In the genomic region with DNA sequence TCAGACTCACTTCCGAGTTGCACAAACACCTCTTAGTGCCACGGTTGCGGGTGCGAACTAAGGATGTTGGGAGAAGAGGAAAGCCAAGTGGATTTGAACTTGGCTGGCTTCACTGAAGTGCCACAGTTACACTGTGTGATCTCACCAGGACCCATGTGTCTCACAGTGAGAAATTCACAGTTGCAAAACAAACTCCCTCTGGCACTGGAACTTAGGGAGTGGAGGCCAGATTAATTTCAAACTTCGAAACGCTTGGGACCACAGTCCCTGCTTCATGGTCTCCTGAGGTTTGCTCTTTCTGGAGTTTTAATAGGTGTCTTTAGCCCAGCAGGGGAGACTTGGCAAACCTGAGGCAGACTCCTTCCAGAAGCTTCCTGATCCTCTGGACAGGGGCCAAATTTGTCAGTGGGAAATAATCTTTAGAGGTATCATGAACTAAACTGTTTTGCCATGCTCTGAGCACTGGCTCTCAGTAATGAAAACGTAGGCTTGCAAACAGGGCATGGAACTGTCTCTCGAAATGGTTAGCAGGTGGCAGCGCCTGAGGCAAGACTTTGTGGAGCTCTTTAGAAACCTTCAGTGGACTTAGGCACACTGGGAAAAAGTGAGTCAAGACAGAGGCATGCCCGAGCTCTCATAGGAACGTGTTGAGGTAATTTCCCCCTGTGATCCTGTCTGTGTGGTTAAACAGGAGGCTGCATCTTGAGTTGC, we compare ENCODE assay signal across 8 mouse cellular contexts.
DNase-seq lines count a peak whose midpoint lies in the region; ATAC-seq and TF ChIP-seq lines count a peak whose summit lies in the region.

No protein-coding gene starts in this region.

- no peaks in the 10 kb centered on the region for H3K27me3 ChIP-seq in kidney, embryonic 16.5 days (ENCODE audit: insufficient read depth, low read length)

- H3K9me3 ChIP-seq in kidney, embryonic 16.5 days (ENCODE audit: low read length): no peaks in the 10 kb centered on the region

- no peak for TF ChIP-seq CTCF in gastrocnemius, adult 2 months (IDR thresholded peaks at IDR 0.05)

- ATAC-seq in frontal cortex, adult (ENCODE audit: low TSS enrichment): 0 out of 2 replicates have a peak, but pooled peaks have one; percentile 8
- ATAC-seq in CD4-positive, CD25-positive, alpha-beta regulatory T cell, adult 4 months: peak; percentile 69
- ATAC-seq in kidney, embryonic 16.5 days (ENCODE audit: low FRiP score, low TSS enrichment): no peak
- no peak for ATAC-seq in megakaryocyte-erythroid progenitor cell, adult 5-6 weeks (replicated peaks; ENCODE audit: low FRiP score, low TSS enrichment, poor library complexity, severe bottlenecking)

- intact Hi-C loops in gastrocnemius, adult 2 months (cut with DNase I): loop anchor here (1.0 to 10.0 kb wide), 3 partner anchors 30 to 205 kb away; no protein-coding TSS in a partner anchor

- no peaks in the 10 kb centered on the region for H3K36me3 ChIP-seq in kidney, embryonic 16.5 days (ENCODE audit: insufficient read depth, low read length)

- peak overlapping the region; percentile 32 for H3K4me3 ChIP-seq in gastrocnemius, adult 2 months
- H3K4me3 ChIP-seq in kidney, embryonic 16.5 days (ENCODE audit: low read length): no peak overlapping the region

- peaks cover 33% of the 10 kb centered on the region for H3K4me1 ChIP-seq in kidney, embryonic 16.5 days (ENCODE audit: insufficient read depth, low read length)

- no peak overlapping the region for H3K9ac ChIP-seq in kidney, embryonic 16.5 days (replicated peaks; ENCODE audit: low read length)

- peak overlapping the region; percentile 89 for H3K27ac ChIP-seq in gastrocnemius, adult 2 months
- peak overlapping the region; percentile 38; the same call in 1 of the 2 replicates for H3K27ac ChIP-seq in kidney, embryonic 16.5 days (ENCODE audit: low read length)

- WGBS in kidney, embryonic 16.5 days: 66% methylated on average over 11 of the region's 11 CpGs

- no peak for DNase-seq in frontal cortex, postnatal 10 days (ENCODE audit: low spot score in 2 of 2)
- peak; percentile 68 for DNase-seq in gastrocnemius, adult 2 months
- no peak for DNase-seq in frontal cortex, postnatal 14 days (ENCODE audit: low spot score in 2 of 2)
- DNase-seq in right cerebral cortex, postnatal 25 days: no peak

- no peak overlapping the region for H3K4me2 ChIP-seq in kidney, embryonic 16.5 days (replicated peaks; ENCODE audit: low read depth, low read length)

Comparison
In these comparisons a context has a peak if more than half of its experiments do, and no peak if none do; other contexts are left out.
1. ATAC-seq: peak in frontal cortex, adult (single experiment) and CD4-positive, CD25-positive, alpha-beta regulatory T cell, adult 4 months (single experiment); none in kidney, embryonic 16.5 days (single experiment) and megakaryocyte-erythroid progenitor cell, adult 5-6 weeks (single experiment).